Mouse (Mus musculus): ENCODE data around the gene Hnrnpm. TPM values are rescaled to one million over a fixed set of nuclear protein-coding genes. Genes with fewer than 3 reads are reported as not detected.
"Not testable (repeated sequence)": the region's sequence is repeated elsewhere in the genome, so short reads cannot be mapped to it uniquely, and the experiment has no call there.

The Hnrnpm gene
- polyA plus RNA-seq (2015; fragmentation: Nextera tagmentation; extraction: Ambion mirVana), result 281 and 283 TPM in 2 replicates

- Histone ChIP-seq H3K36me3 (no peaks in the 10 kb centered on the region), H3K4me1 (peaks cover 32% of the 10 kb centered on the region), H3K27me3 (no peaks in the 10 kb centered on the region), H3K9ac (peak within 1 kb of the TSS; percentile 22; the same call in 1 of the 2 replicates), H3K27ac (replicated peaks) (peak within 1 kb of the TSS; percentile 65; the same call in 1 of the 2 replicates), H3K9me3 (replicated peaks) (no peaks in the 10 kb centered on the region), H3K4me3 (replicated peaks) (peak within 1 kb of the TSS; percentile 57), H3K4me2 (replicated peaks) (peak within 1 kb of the TSS; percentile 82)
- no peak for ATAC-seq (ENCODE audit: insufficient number of reproducible peaks, low FRiP score, low TSS enrichment, low read depth)
- 82% methylated on average over 1 of the region's 1 CpGs for WGBS
These were observed at the start of gene Hnrnpm for GRCm38 (mm10) chr17:33686760-33687159. TSS of gene Hnrnpm (minus strand) at chr17:33686860.

DNA sequence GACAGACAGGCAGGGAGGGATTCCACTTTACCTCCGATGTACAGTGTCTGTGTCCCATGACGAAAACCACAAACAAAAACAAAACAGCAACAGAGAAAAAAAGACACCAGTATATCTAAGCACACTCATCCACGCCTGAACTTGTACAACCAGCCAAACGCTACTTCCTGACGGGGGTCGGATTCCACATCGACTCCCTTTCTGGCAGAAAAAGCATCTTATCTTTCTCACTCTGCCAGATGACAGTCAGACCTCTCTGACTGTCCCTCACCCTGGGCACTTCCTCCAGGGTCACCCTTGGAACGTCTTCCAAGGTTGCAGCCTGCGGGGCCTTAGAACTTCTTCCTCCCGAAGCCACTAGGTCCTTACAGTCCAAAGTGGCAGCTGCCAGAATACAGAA lies 46.9 kb upstream of the Hnrnpm start:
- not testable (repeated sequence) for H3K4me3 ChIP-seq (replicated peaks); H3K27me3 ChIP-seq; H3K4me1 ChIP-seq; H3K9me3 ChIP-seq (replicated peaks); H3K27ac ChIP-seq (replicated peaks); ATAC-seq (ENCODE audit: insufficient number of reproducible peaks, low FRiP score, low TSS enrichment, low read depth); H3K9ac ChIP-seq; H3K4me2 ChIP-seq (replicated peaks); H3K36me3 ChIP-seq
- 60% methylated on average over 10 of the region's 10 CpGs for WGBS

DNA sequence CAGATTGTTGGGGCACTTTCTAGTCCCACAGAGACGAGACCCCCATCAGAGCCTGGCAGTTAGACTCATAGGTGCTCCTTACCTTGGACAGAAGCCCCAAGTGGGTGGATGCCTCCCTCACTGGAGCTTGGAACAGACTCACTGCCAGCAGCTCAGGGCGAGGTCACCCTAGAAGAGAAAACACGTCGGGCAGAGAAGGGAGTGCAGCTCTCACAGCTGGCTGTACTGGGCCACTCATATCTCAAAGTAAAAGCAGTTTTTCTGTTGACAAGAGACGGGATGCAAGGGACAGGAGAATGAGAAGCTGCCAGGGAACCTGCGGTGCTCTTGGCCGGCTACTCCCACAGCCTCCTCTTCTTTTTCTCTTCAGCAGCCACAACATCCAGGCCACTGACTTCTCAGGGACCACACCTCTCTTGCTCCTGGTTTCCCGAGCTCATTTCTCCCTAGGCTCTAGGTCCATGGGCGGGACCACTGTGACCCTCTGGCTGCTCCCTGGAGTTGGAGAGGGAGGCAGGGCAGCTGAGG lies 46.0 kb upstream of the Hnrnpm start:
- H3K27me3 ChIP-seq; H3K4me1 ChIP-seq; H3K4me3 ChIP-seq (replicated peaks); ATAC-seq (ENCODE audit: insufficient number of reproducible peaks, low FRiP score, low TSS enrichment, low read depth); H3K4me2 ChIP-seq (replicated peaks); H3K9ac ChIP-seq; H3K27ac ChIP-seq (replicated peaks); H3K36me3 ChIP-seq; H3K9me3 ChIP-seq (replicated peaks): not testable (repeated sequence)
- WGBS, result 67% methylated on average over 9 of the region's 9 CpGs

- Histone ChIP-seq H3K27ac (replicated peaks) (no peak overlapping the region), H3K4me1 (no peaks in the 10 kb centered on the region), H3K36me3 (no peaks in the 10 kb centered on the region), H3K27me3 (no peaks in the 10 kb centered on the region), H3K4me2 (replicated peaks) (no peak overlapping the region), H3K9ac (no peak overlapping the region), H3K4me3 (replicated peaks) (no peak overlapping the region), H3K9me3 (replicated peaks) (no peaks in the 10 kb centered on the region)
- no peak for ATAC-seq (ENCODE audit: insufficient number of reproducible peaks, low FRiP score, low TSS enrichment, low read depth)
- 56% methylated on average over 2 of the region's 2 CpGs for WGBS
These were observed 42.6 kb upstream of the Hnrnpm start for GRCm38 (mm10) chr17:33729215-33729614.

GRCm38 (mm10) chr17:33728396-33728795 lies 41.7 kb upstream of the Hnrnpm start:
- H3K9me3 ChIP-seq (replicated peaks), result no peaks in the 10 kb centered on the region
- no peaks in the 10 kb centered on the region for H3K36me3 ChIP-seq
- 77% methylated on average over 2 of the region's 2 CpGs for WGBS
- H3K27me3 ChIP-seq, result no peaks in the 10 kb centered on the region
- no peak for ATAC-seq (ENCODE audit: insufficient number of reproducible peaks, low FRiP score, low TSS enrichment, low read depth)
- no peak overlapping the region for H3K27ac ChIP-seq (replicated peaks)
- no peak overlapping the region for H3K4me3 ChIP-seq (replicated peaks)
- H3K4me2 ChIP-seq (replicated peaks), result no peak overlapping the region
- H3K4me1 ChIP-seq, result no peaks in the 10 kb centered on the region
- no peak overlapping the region for H3K9ac ChIP-seq

- H3K4me2 ChIP-seq (replicated peaks), result no peak overlapping the region
- 93% methylated on average over 7 of the region's 7 CpGs for WGBS
- H3K27me3 ChIP-seq, result no peaks in the 10 kb centered on the region
- no peak for ATAC-seq (ENCODE audit: insufficient number of reproducible peaks, low FRiP score, low TSS enrichment, low read depth)
- H3K9ac ChIP-seq, result no peak overlapping the region
- H3K36me3 ChIP-seq, result no peaks in the 10 kb centered on the region
- no peaks in the 10 kb centered on the region for H3K9me3 ChIP-seq (replicated peaks)
- no peak overlapping the region for H3K4me3 ChIP-seq (replicated peaks)
- H3K4me1 ChIP-seq, result no peaks in the 10 kb centered on the region
- no peak overlapping the region for H3K27ac ChIP-seq (replicated peaks)
These were observed 33.2 kb upstream of the Hnrnpm start for GRCm38 (mm10) chr17:33719736-33720378.

DNA sequence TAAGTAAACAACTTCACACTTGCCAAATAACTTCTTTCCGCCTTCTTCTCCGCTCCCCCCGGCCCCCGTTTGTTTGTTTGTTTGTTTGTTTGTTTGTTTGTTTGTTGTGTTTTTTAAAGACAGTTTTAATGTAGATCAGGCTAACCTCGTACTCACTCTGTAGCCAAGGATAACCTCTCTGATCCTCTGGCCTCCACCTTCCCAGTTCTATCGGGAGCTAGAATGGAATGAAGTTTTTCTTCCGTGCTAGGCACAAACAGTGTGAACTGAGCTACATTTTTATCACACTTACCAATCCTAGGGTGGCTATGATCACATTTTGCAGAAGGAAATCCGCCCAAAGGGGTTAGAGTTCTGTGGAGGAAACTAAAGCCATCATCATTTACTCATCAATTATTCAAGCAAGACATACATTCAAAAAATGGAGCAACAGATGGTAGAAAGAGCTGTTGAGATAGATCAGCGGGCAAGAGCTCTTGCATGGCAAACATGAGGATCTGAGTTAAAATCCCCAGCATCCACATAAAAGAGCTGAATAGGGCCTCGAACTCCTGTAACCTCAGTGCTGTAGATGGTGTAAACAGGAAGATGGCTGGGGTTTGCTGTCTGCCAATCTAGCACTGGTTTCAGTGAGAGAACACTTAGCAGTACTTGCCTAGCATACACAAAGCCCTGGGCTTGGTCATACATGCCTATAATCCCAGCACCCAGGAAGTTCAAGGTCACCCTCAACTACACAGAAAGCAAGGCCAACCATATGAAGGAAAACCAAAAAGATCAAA lies 32.5 kb upstream of the Hnrnpm start:
- no peak for ATAC-seq (ENCODE audit: insufficient number of reproducible peaks, low FRiP score, low TSS enrichment, low read depth)
- Histone ChIP-seq H3K9me3 (replicated peaks) (no peaks in the 10 kb centered on the region), H3K4me1 (no peaks in the 10 kb centered on the region), H3K4me2 (replicated peaks) (peak overlapping the region; percentile 75), H3K4me3 (replicated peaks) (peak overlapping the region; percentile 85), H3K36me3 (no peaks in the 10 kb centered on the region), H3K27me3 (no peaks in the 10 kb centered on the region), H3K27ac (replicated peaks) (no peak overlapping the region), H3K9ac (no peak overlapping the region)
- 49% methylated on average over 10 of the region's 10 CpGs for WGBS

GRCm38 (mm10) chr17:33718384-33718881 lies 31.8 kb upstream of the Hnrnpm start, which contains the start of gene March2:
TSS of gene March2 (minus strand) at chr17:33718670.
- ATAC-seq (ENCODE audit: insufficient number of reproducible peaks, low FRiP score, low TSS enrichment, low read depth), result peak; percentile 100
- peak within 1 kb of the TSS; percentile 57 for H3K9ac ChIP-seq
- no peaks in the 10 kb centered on the region for H3K36me3 ChIP-seq
- under 1% methylated on average over 46 of the region's 46 CpGs for WGBS
- peak within 1 kb of the TSS; percentile 75 for H3K4me2 ChIP-seq (replicated peaks)
- H3K27ac ChIP-seq (replicated peaks), result no peak within 1 kb of the TSS
- no peaks in the 10 kb centered on the region for H3K4me1 ChIP-seq
- no peaks in the 10 kb centered on the region for H3K9me3 ChIP-seq (replicated peaks)
- H3K27me3 ChIP-seq, result no peaks in the 10 kb centered on the region
- H3K4me3 ChIP-seq (replicated peaks), result peak within 1 kb of the TSS; percentile 85

DNA sequence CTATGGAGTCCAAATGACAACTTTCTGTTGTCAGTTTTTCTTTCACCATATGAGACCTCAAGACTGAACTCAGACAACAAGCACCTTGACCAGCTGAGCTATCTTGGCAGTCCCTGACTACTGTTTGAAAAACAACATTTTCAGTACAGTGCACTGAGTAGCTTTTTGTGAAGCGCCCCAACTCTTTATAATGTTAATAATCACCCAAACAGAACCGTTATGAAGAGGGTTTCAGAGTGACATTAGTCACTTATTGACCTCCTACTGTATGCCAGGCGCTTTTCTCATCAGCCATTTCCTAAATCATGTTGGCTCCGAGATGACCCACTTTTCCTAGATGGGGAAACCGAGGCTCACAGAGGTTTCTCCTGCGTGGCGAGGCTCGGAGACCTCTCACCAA lies 31.3 kb upstream of the Hnrnpm start:
- H3K9ac ChIP-seq, result peak overlapping the region; percentile 57
- H3K4me3 ChIP-seq (replicated peaks), result peak overlapping the region; percentile 85
- H3K9me3 ChIP-seq (replicated peaks), result no peaks in the 10 kb centered on the region
- no peaks in the 10 kb centered on the region for H3K27me3 ChIP-seq
- H3K36me3 ChIP-seq, result no peaks in the 10 kb centered on the region
- no peak overlapping the region for H3K27ac ChIP-seq (replicated peaks)
- 9% methylated on average over 8 of the region's 8 CpGs for WGBS
- no peaks in the 10 kb centered on the region for H3K4me1 ChIP-seq
- H3K4me2 ChIP-seq (replicated peaks), result peak overlapping the region; percentile 75
- ATAC-seq (ENCODE audit: insufficient number of reproducible peaks, low FRiP score, low TSS enrichment, low read depth), result no peak

- no peaks in the 10 kb centered on the region for H3K9me3 ChIP-seq (replicated peaks)
- H3K36me3 ChIP-seq, result no peaks in the 10 kb centered on the region
- ATAC-seq (ENCODE audit: insufficient number of reproducible peaks, low FRiP score, low TSS enrichment, low read depth), result no peak
- H3K27me3 ChIP-seq, result no peaks in the 10 kb centered on the region
- H3K4me2 ChIP-seq (replicated peaks), result no peak overlapping the region
- no peak overlapping the region for H3K27ac ChIP-seq (replicated peaks)
- no peaks in the 10 kb centered on the region for H3K4me1 ChIP-seq
- no peak overlapping the region for H3K9ac ChIP-seq
- H3K4me3 ChIP-seq (replicated peaks), result no peak overlapping the region
- 96% methylated on average over 1 of the region's 1 CpGs for WGBS
These were observed 30.6 kb upstream of the Hnrnpm start for GRCm38 (mm10) chr17:33717246-33717645.

GRCm38 (mm10) chr17:33714779-33715178 lies 28.1 kb upstream of the Hnrnpm start:
- H3K9ac ChIP-seq, result no peak overlapping the region
- H3K9me3 ChIP-seq (replicated peaks), result no peaks in the 10 kb centered on the region
- no peak overlapping the region for H3K27ac ChIP-seq (replicated peaks)
- H3K4me1 ChIP-seq, result no peaks in the 10 kb centered on the region
- H3K4me2 ChIP-seq (replicated peaks), result no peak overlapping the region
- ATAC-seq (ENCODE audit: insufficient number of reproducible peaks, low FRiP score, low TSS enrichment, low read depth), result no peak
- no peaks in the 10 kb centered on the region; the same call in 1 of the 2 replicates for H3K36me3 ChIP-seq
- no peaks in the 10 kb centered on the region for H3K27me3 ChIP-seq
- 82% methylated on average over 1 of the region's 1 CpGs for WGBS
- no peak overlapping the region for H3K4me3 ChIP-seq (replicated peaks)

Measured in embryonic facial prominence, embryonic 15.5 days (tissue).